Mouse (Mus musculus) intestine, embryonic 15.5 days (tissue): ENCODE results near the gene Pank4. TPM values are rescaled to one million over a fixed set of nuclear protein-coding genes. Genes with fewer than 3 reads are reported as not detected.

Experiments
- ATAC-seq: fragments of 200-750 bp; cut with Nextera tagmentation; 2 replicates; pipeline ENCODE4 v1.8.0; 2017; ENCODE audit warnings: moderate TSS enrichment, moderate library complexity
- H3K27ac ChIP-seq: fragments of 300-500 bp; sonication (generic); 2 replicates; pipeline ENCODE4 v1.5.1; 2015; ENCODE audit warnings: mild to moderate bottlenecking, inconsistent platforms
- H3K27me3 ChIP-seq: fragments of 300-500 bp; sonication (generic); replicated peaks from 2 replicates; pipeline ENCODE4 v1.6.1; 2015; ENCODE audit warnings: inconsistent platforms
- H3K36me3 ChIP-seq: fragments of 300-500 bp; sonication (generic); 2 replicates; pipeline ENCODE4 v1.6.1; 2015; ENCODE audit warnings: inconsistent platforms
- H3K4me1 ChIP-seq: fragments of 300-500 bp; sonication (generic); replicated peaks from 2 replicates; pipeline ENCODE4 v1.6.1; 2015; ENCODE audit warnings: inconsistent platforms
- H3K4me2 ChIP-seq: fragments of 300-500 bp; sonication (generic); replicated peaks from 2 replicates; pipeline ENCODE4 v1.6.1; 2015; ENCODE audit warnings: mild to moderate bottlenecking, inconsistent platforms
- H3K4me3 ChIP-seq: fragments of 300-500 bp; sonication (generic); replicated peaks from 2 replicates; pipeline ENCODE4 v1.5.1; 2015; ENCODE audit warnings: inconsistent platforms
- H3K9ac ChIP-seq: fragments of 300-500 bp; sonication (generic); 2 replicates; pipeline ENCODE4 v1.6.1; 2015; ENCODE audit warnings: inconsistent platforms
- H3K9me3 ChIP-seq: fragments of 300-500 bp; sonication (generic); 2 replicates; pipeline ENCODE4 v1.6.1; 2016; ENCODE audit warnings: inconsistent platforms
- WGBS: fragments of 180-500 bp; shearing (Covaris S2); methylation state at CpG from one replicate; pipeline ENCODE4 v1.1.7; 2015; 5-methylcytosine and 5-hydroxymethylcytosine counted together
- polyA plus RNA-seq: library from polyadenylated mRNA; unstranded; fragments of >200 nt; fragmentation: Nextera tagmentation; extraction: Ambion mirVana; gene quantifications from 2 replicates; pipeline ENCODE4 v1.2.1, GENCODE M21; 2015

Gene Pank4
- polyA plus RNA-seq, 1 experiment from 2014 or later, result 34.2 TPM

DNA sequence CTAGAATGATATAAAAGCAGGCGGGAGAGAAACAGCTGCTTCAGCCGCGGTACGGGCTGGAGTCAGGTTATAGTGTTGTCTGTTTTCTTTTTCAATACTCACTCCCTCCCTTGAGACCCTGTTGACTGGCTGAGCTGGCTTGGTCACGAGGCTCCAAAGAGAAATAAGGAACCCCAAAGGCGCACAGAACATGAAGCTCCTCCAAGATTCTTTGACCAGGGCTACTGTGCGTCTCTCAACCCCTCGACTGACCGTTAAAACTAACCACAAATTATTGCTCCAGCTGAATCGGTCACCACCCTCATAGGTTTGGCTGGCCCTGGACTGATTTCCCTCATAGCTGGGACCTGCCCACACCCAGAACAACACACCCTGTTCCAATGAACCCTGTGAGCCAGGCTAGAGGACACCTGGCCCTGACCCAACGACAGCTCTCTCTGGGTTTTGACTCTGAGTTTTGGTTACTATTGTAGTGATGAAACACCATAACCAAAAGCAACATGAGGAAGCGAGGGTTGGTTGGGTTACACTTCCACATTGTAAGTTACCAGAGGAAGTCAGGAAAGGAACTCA, 34.7 kb upstream of the Pank4 start:
- Histone ChIP-seq H3K9ac (no peak overlapping the region), H3K4me1 (peaks cover 23% of the 10 kb centered on the region), H3K27me3 (no peaks in the 10 kb centered on the region), H3K9me3 (no peaks in the 10 kb centered on the region), H3K27ac (no peak overlapping the region), H3K4me3 (no peak overlapping the region), H3K36me3 (no peaks in the 10 kb centered on the region), H3K4me2 (no peak overlapping the region)
- 71% methylated on average over 12 of the region's 12 CpGs for WGBS
- ATAC-seq, result no peak

GRCm38 (mm10) chr4:154933306-154933907, 30.5 kb upstream of the Pank4 start:
- 58% methylated on average over 13 of the region's 13 CpGs for WGBS
- Histone ChIP-seq H3K4me3 (no peak overlapping the region), H3K4me2 (no peak overlapping the region), H3K27ac (no peak overlapping the region), H3K9ac (no peak overlapping the region), H3K4me1 (peaks cover 3% of the 10 kb centered on the region; the same call in 1 of the 2 replicates), H3K9me3 (no peaks in the 10 kb centered on the region), H3K36me3 (no peaks in the 10 kb centered on the region), H3K27me3 (no peaks in the 10 kb centered on the region)
- no peak for ATAC-seq

DNA sequence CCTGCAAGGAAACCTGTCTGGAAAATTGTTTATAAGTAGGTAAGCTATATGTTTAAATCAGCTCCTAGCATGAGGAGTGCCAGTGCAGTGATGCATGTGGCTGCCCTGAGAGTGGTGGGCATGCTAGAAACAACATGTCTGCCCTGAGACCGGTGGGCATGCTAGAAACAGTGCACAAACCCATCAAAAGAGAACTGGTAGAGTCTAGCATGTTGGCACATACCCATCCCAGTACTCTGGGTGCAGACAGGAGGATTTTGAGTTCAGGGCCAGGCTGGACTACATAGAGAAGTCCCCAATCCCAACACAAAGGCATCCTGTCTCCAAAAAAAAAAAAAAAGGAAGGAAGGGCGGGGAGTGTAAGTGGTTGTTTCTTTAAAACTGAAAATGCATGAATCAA, 29.1 kb upstream of the Pank4 start:
- H3K4me3 ChIP-seq, result no peak overlapping the region
- ATAC-seq, result no peak
- WGBS, result 84% methylated on average over 2 of the region's 2 CpGs
- H3K4me2 ChIP-seq, result no peak overlapping the region
- no peak overlapping the region for H3K27ac ChIP-seq
- no peak overlapping the region for H3K9ac ChIP-seq
- H3K36me3 ChIP-seq, result no peaks in the 10 kb centered on the region
- no peaks in the 10 kb centered on the region for H3K4me1 ChIP-seq
- no peaks in the 10 kb centered on the region for H3K9me3 ChIP-seq
- no peaks in the 10 kb centered on the region for H3K27me3 ChIP-seq

- Histone ChIP-seq H3K9ac (no peak overlapping the region), H3K4me3 (no peak overlapping the region), H3K27me3 (no peaks in the 10 kb centered on the region), H3K4me1 (no peaks in the 10 kb centered on the region), H3K36me3 (no peaks in the 10 kb centered on the region), H3K4me2 (no peak overlapping the region), H3K9me3 (no peaks in the 10 kb centered on the region), H3K27ac (no peak overlapping the region)
- WGBS, result 83% methylated on average over 7 of the region's 7 CpGs
- no peak for ATAC-seq
Measured at GRCm38 (mm10) chr4:154935788-154936187, 28.1 kb upstream of the Pank4 start.

DNA sequence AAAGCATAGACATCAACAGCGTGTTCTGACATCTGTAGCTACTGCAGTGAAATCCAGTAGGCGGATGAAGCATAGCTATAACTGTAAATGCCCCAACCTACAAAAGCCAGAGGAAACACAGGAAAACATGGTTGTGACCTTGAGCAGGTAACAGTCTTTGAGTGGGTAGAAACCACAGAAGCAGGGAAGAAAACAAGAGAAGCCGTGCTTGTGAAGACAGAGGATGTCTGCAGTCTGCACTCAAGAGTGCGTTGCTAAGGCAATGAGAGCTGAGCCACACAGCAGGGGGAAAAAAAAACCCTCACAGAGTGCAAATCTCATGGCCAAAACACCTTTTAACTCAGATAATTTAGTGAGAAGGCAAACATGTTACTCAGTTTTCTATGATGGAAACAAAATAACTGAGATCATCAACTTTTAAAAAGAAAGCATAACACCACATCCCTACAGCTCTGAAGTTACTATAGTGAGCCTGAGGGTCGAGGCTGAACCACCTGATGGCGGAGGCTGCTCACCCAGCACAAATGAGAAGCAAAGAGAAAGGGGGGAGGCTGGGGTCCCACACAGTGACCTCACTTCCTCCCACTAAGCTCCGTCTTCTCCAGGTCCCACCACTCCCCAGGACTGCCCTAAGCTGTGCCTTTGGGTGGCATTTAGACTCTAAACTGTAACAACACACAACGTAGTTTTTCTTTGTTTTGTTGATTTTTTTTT, 27.2 kb upstream of the Pank4 start:
- Histone ChIP-seq H3K9ac (no peak overlapping the region), H3K4me2 (no peak overlapping the region), H3K9me3 (no peaks in the 10 kb centered on the region), H3K36me3 (no peaks in the 10 kb centered on the region), H3K27me3 (no peaks in the 10 kb centered on the region), H3K4me1 (no peaks in the 10 kb centered on the region), H3K4me3 (no peak overlapping the region), H3K27ac (no peak overlapping the region)
- ATAC-seq, result no peak
- WGBS, result 66% methylated on average over 8 of the region's 8 CpGs

- Histone ChIP-seq H3K4me1 (no peaks in the 10 kb centered on the region), H3K9ac (no peak overlapping the region), H3K4me2 (no peak overlapping the region), H3K9me3 (no peaks in the 10 kb centered on the region), H3K27me3 (no peaks in the 10 kb centered on the region), H3K27ac (no peak overlapping the region), H3K4me3 (no peak overlapping the region), H3K36me3 (no peaks in the 10 kb centered on the region)
- 62% methylated on average over 1 of the region's 1 CpGs for WGBS
- ATAC-seq, result no peak
Measured at GRCm38 (mm10) chr4:154937746-154938145, 26.2 kb upstream of the Pank4 start.

DNA sequence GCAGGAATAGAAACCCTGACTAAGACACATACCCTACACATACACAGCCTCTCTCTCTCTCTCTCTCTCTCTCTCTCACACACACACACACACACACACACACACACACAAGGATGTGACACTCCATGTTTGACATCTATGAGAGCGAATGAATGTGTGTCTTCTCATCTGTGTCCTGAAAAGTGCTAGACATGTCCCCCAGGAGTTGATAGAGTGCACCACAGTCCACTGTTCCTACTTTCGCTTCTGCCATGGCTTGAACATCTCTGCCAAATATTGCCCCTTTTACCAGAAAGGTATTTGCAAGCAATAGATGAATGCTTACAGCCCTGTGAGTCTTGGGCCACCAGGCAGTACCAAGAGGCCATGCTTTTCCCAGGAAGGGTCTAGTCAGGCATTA, 23.8 kb upstream of the Pank4 start:
- no peaks in the 10 kb centered on the region for H3K4me1 ChIP-seq
- 88% methylated on average over 2 of the region's 2 CpGs for WGBS
- no peaks in the 10 kb centered on the region for H3K36me3 ChIP-seq
- H3K9me3 ChIP-seq, result no peaks in the 10 kb centered on the region
- ATAC-seq, result no peak
- no peak overlapping the region for H3K4me2 ChIP-seq
- H3K27me3 ChIP-seq, result no peaks in the 10 kb centered on the region
- no peak overlapping the region for H3K27ac ChIP-seq
- H3K4me3 ChIP-seq, result no peak overlapping the region
- H3K9ac ChIP-seq, result no peak overlapping the region

DNA sequence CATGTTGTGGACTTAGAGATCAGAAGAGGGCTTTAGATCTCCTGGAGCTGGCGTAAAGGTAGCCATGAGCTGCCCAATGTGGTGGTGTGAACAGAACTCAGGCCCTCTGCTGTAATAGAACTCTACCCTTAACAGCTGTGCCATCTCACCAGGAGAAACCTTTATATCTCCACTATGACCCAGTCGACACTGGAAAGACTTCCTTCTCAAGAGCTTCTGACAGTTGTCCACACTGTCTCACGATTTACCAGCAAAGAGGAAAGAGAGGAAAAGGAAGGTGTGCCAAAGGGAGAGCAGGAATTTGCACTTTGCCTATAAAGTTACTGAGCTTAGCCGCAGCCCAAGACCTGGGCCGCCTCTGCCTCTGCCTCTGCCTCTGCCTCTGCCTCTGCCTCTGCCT, 22.1 kb upstream of the Pank4 start:
- no peak overlapping the region for H3K4me3 ChIP-seq
- H3K27ac ChIP-seq, result no peak overlapping the region
- no peak for ATAC-seq
- 84% methylated on average over 5 of the region's 5 CpGs for WGBS
- no peak overlapping the region for H3K4me2 ChIP-seq
- no peaks in the 10 kb centered on the region for H3K27me3 ChIP-seq
- no peak overlapping the region for H3K9ac ChIP-seq
- no peaks in the 10 kb centered on the region for H3K9me3 ChIP-seq
- no peaks in the 10 kb centered on the region for H3K36me3 ChIP-seq
- H3K4me1 ChIP-seq, result peaks cover 5% of the 10 kb centered on the region; the same call in 1 of the 2 replicates

GRCm38 (mm10) chr4:154942632-154943322, 21.1 kb upstream of the Pank4 start:
- 81% methylated on average over 10 of the region's 10 CpGs for WGBS
- no peaks in the 10 kb centered on the region for H3K9me3 ChIP-seq
- peaks cover 5% of the 10 kb centered on the region; the same call in 1 of the 2 replicates for H3K4me1 ChIP-seq

DNA sequence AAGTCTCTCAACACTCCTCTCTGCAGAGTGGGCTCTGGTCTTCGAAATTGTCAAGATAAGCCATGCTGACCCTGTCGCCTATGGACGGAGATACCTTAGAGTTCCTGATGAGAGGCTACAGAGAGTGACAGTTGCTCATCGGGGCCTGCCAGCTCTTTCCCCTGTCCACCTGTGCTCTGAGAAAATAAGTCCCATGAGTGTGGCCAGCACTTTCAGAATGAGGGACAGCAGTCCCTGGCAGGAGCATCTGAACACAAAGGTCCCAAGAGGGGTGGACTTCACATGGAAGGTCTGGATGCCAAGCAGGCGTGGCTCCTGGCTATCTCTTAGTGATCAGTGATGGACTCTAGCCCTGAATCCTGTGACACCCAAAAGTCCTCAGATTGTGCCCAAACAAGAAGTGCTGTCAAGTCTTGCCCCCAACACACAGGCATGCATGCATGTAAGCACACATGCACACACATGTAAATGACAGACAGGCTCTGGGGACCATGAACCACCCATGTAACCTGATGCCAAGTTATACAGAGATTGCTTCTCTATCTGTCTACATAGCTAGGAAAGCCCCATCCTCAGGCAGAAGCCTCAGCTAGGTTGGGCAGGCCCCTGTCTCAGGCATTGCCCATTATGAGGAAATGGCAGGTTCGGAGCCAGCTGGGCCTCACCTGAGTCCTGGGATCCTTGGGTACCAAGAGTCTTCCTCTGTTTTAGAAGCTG, 20.4 kb upstream of the Pank4 start:
- H3K27me3 ChIP-seq, result peaks cover 4% of the 10 kb centered on the region
- no peak overlapping the region for H3K4me2 ChIP-seq
- H3K36me3 ChIP-seq, result no peaks in the 10 kb centered on the region
- ATAC-seq, result no peak
- H3K27ac ChIP-seq, result no peak overlapping the region
- 91% methylated on average over 6 of the region's 6 CpGs for WGBS
- H3K4me1 ChIP-seq, result peaks cover 8% of the 10 kb centered on the region; the same call in 1 of the 2 replicates
- no peak overlapping the region for H3K4me3 ChIP-seq
- no peak overlapping the region for H3K9ac ChIP-seq
- H3K9me3 ChIP-seq, result no peaks in the 10 kb centered on the region

More at GRCm38 (mm10) chr4:154942632-154943322, 21.1 kb upstream of the Pank4 start:
- Histone ChIP-seq H3K27me3 (no peaks in the 10 kb centered on the region), H3K4me2 (no peak overlapping the region), H3K36me3 (no peaks in the 10 kb centered on the region), H3K27ac (no peak overlapping the region), H3K4me3 (no peak overlapping the region), H3K9ac (no peak overlapping the region)
- no peak for ATAC-seq

- Histone ChIP-seq H3K36me3 (no peaks in the 10 kb centered on the region), H3K9ac (no peak overlapping the region), H3K27ac (no peak overlapping the region), H3K4me3 (no peak overlapping the region), H3K4me1 (peaks cover 13% of the 10 kb centered on the region; the same call in 1 of the 2 replicates), H3K4me2 (no peak overlapping the region), H3K9me3 (no peaks in the 10 kb centered on the region), H3K27me3 (peaks cover 11% of the 10 kb centered on the region)
- 24% methylated on average over 2 of the region's 2 CpGs for WGBS
- ATAC-seq, result peak; percentile 73
Measured at GRCm38 (mm10) chr4:154944121-154944590, 19.8 kb upstream of the Pank4 start.

DNA sequence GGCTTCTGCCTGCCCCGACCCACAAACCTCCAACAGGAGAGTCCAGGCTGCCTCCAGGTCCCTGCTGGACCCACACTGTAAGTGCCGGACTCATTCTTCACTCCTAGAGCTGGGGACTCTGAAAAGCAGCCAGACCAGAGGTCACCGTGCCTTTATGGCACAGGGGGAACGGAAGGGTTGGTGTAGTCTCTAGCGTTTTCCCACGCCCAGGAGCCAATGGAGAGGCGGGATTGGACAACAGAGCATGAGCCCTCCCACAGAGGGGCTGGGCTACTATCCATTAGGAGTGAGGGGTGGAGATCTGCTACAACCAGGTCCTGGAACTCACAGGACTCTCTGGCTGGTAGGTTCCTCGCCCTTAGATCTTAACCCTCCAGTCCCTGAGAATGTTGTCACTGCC, 17.6 kb upstream of the Pank4 start:
- Histone ChIP-seq H3K9ac (no peak overlapping the region), H3K36me3 (no peaks in the 10 kb centered on the region), H3K9me3 (no peaks in the 10 kb centered on the region), H3K27ac (0 out of 2 replicates have a peak overlapping the region, but pooled peaks have one; percentile 54), H3K4me2 (peak overlapping the region; percentile 61), H3K27me3 (peaks cover 27% of the 10 kb centered on the region), H3K4me1 (peaks cover 16% of the 10 kb centered on the region; the same call in 1 of the 2 replicates), H3K4me3 (peak overlapping the region; percentile 20)
- WGBS, result 2% methylated on average over 8 of the region's 8 CpGs
- peak; percentile 95 for ATAC-seq
